Mouse (Mus musculus) spleen, postnatal 36 days (tissue): ENCODE data around the gene Ccl28.
A peak's percentile ranks its signal among the peaks of the same experiment; 100 is the strongest.
"Not testable (repeated sequence)": the region's sequence is repeated elsewhere in the genome, so short reads cannot be mapped to it uniquely, and the experiment has no call there.

ENCODE experiments used
- DNase-seq, 2 experiments: peaks; one replicate each; pipeline ENCODE4 v3.0.0; 2022; ENCODE audit warnings: low spot score in 2 of 2, mixed read lengths in 1 of 2

Ccl28 gene

GRCm38 (mm10) chr13:119648891-119649698, 25.5 kb downstream of the Ccl28 start:
- DNase-seq, result no peak

- no peak for DNase-seq
Observed at GRCm38 (mm10) chr13:119649699-119650046, 26.1 kb downstream of the Ccl28 start.

- DNase-seq, result no peak
Observed at GRCm38 (mm10) chr13:119654734-119655133, 31.1 kb downstream of the Ccl28 start.

- DNase-seq, result no peak
Observed at GRCm38 (mm10) chr13:119656246-119656645, 32.6 kb downstream of the Ccl28 start.

GRCm38 (mm10) chr13:119656846-119657416, 33.3 kb downstream of the Ccl28 start:
- no peak for DNase-seq

GRCm38 (mm10) chr13:119661420-119661819, 37.8 kb downstream of the Ccl28 start:
- DNase-seq, result not testable (repeated sequence)

GRCm38 (mm10) chr13:119678794-119679193, 55.2 kb downstream of the Ccl28 start:
- no peak for DNase-seq

GRCm38 (mm10) chr13:119679721-119680120, 56.1 kb downstream of the Ccl28 start:
- no peak for DNase-seq

- DNase-seq, result no peak
Observed at GRCm38 (mm10) chr13:119681161-119681560, 57.5 kb downstream of the Ccl28 start.

GRCm38 (mm10) chr13:119684416-119685177, 61.0 kb downstream of the Ccl28 start:
- no peak for DNase-seq

GRCm38 (mm10) chr13:119689709-119690038, 66.1 kb downstream of the Ccl28 start:
- DNase-seq, result no peak

- peak; percentile 98 for DNase-seq
Observed at GRCm38 (mm10) chr13:119690039-119690728, 66.6 kb downstream of the Ccl28 start, which contains the start of gene Hmgcs1. Gene Hmgcs1, plus strand, starts transcription at chr13:119690379.

- DNase-seq, result no peak
Observed at GRCm38 (mm10) chr13:119690876-119691620, 67.4 kb downstream of the Ccl28 start.

- DNase-seq, result not testable (repeated sequence)
Observed at GRCm38 (mm10) chr13:119691958-119692357, 68.3 kb downstream of the Ccl28 start.

GRCm38 (mm10) chr13:119695676-119696075, 72.1 kb downstream of the Ccl28 start:
- no peak for DNase-seq

GRCm38 (mm10) chr13:119696496-119696895, 72.9 kb downstream of the Ccl28 start:
- DNase-seq, result no peak

GRCm38 (mm10) chr13:119698436-119698835, 74.8 kb downstream of the Ccl28 start:
- no peak for DNase-seq
